Mouse (Mus musculus) neural tube, postnatal 0 days (tissue): Measurements from ENCODE around the gene Tmco1. TPM values are rescaled to one million over a fixed set of nuclear protein-coding genes. Genes with fewer than 3 reads are reported as not detected.

Experiments used
- microRNA-seq: library from miRNA; unstranded; fragments of <30 nt; microRNA quantifications from one replicate; pipeline ENCODE4, GENCODE M21; 2016
- polyA plus RNA-seq: library from polyadenylated mRNA; unstranded; fragments of >200 nt; fragmentation: Nextera tagmentation; extraction: Ambion mirVana; gene quantifications from 2 replicates; pipeline ENCODE4 v1.2.1, GENCODE M21; 2015

Tmco1 gene
- 71.6 and 72.8 TPM in 2 replicates for polyA plus RNA-seq

DNA sequence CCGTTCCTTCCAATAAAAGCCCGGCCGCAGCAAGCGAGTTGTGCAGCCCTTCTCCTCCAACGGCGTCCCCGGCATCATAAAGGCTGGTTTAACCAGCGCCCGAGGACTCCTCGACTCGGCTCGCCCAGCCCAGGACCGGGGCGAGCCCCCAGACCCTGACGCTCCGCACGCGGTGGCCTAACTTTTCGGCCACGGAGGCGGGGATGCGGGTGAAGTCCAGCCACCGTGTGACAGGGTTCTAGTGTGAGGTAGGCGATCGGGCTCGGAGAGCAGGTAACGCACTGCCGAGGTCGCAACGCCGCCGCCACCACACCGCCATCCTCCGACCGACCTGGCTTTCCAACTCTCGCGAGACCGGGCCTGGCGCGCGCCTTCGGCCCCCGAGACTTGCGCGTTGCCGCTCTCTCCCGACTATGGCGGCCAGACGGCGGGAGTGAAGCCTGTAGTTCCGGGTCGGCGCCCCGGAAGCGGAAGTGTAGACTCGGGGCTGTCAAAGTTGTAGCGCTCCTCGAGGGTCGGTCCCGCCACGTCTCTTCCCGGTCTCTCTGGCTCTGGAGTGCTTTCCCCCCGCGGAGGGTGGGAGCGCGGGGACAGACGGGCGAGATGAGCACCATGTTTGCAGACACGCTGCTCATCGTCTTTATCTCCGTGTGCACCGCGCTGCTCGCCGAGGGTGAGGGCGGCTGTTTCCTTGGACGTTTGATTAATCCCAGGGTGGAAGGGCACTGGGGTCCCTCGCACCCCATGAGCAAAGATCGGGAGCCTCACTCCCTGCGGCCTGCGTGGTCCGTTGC lies at the start of gene Tmco1:
Tmco1 (plus strand) TSS at position 118 of the 794 bp plus-strand sequence.

DNA sequence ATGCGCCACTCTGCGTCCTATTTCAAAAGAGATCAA lies 23.0 kb upstream of the Tmco1 start, which contains the start of gene Uck2:
Uck2 (minus strand) TSS at position 1 of the 36 bp plus-strand sequence.

DNA sequence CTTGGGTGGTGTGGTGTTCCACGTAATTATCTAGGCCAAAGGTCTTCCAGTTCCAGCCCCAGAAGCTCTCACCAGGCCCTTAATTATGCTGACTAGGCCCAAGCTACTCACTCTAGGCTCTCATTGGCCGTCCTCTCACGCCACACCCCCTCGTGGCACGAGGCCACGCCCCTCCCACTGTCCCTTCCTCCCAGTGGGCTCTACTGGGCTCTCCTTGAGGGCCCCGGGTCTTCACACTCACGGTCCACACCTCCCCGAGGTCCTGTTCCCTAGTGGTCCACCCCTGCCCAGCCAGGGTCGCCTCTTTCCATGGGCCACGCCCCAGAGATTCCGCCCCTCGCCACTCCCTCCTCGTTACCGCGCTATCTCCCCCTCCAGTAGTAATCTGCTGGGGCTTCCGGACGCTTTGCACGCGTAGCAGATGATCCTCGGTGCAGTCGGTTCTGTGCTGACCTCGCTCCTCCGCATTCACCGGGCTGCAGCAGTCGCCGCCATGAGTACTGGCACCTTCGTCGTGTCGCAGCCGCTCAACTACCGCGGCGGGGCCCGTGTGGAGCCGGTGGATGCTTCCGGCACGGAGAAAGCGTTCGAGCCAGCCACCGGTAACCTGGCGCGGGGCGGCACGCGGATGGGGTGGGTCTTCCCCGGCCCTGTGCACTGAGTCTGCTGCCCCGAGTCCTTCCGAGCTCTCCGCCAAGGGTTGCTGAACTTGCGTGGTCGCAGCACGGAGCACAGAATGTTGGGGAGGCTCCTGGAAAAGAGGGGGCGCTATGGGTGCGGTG lies 41.8 kb downstream of the Tmco1 start, which contains the start of gene Aldh9a1:
Aldh9a1 (plus strand) TSS at position 177 of the 782 bp plus-strand sequence.

Small RNA genes lying within 50 kb of the gene (microRNA-seq; reads per million reads assigned to microRNA genes)
- gene Gm25911 (not detected), gene Mir6347 (not detected)

Other genes starting within 250 kb of the Tmco1 start
- 35.1 and 36.2 TPM in 2 replicates for gene Uck2, start 23.1 kb upstream of the Tmco1 start, polyA plus RNA-seq
- 39.8 and 40.3 TPM in 2 replicates for gene Aldh9a1, start 41.6 kb downstream of the Tmco1 start, polyA plus RNA-seq
- gene Mgst3, start 85.5 kb downstream of the Tmco1 start, polyA plus RNA-seq, result 350 and 366 TPM in 2 replicates
- 0.41 and 0.53 TPM in 2 replicates for gene Lrrc52, start 158.4 kb downstream of the Tmco1 start, polyA plus RNA-seq